Mouse (Mus musculus): Measurements from ENCODE around the gene Rin3.

DNA sequence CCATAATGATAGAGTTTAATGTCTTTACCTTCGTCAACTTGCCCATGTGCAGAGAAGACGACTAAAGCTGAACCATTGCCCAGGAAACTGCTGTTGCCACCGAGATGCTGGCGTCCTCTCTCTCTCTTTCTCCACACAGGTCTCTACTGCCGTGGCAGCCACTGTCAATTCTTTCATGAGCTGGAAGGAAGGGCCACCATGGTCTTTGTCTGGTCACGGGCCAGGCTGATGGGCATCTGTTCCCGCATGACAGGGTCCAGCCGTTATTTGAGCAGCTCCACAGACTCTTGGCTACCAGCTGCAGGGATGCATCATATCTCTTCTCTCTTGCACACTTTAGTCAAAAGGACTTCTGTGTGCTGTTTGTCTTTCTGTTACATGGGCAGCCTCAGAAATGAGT is 16.4 kb upstream of the Rin3 start:
- TF ChIP-seq POLR2A (IDR thresholded peaks at IDR 0.05; ENCODE audit: low read depth, low read length), result no peak
- TF ChIP-seq CTCF (IDR thresholded peaks at IDR 0.05; ENCODE audit: borderline replicate concordance, insufficient read depth, low read length), result no peak
